Mouse (Mus musculus): ENCODE results near the gene Eepd1.

DNA sequence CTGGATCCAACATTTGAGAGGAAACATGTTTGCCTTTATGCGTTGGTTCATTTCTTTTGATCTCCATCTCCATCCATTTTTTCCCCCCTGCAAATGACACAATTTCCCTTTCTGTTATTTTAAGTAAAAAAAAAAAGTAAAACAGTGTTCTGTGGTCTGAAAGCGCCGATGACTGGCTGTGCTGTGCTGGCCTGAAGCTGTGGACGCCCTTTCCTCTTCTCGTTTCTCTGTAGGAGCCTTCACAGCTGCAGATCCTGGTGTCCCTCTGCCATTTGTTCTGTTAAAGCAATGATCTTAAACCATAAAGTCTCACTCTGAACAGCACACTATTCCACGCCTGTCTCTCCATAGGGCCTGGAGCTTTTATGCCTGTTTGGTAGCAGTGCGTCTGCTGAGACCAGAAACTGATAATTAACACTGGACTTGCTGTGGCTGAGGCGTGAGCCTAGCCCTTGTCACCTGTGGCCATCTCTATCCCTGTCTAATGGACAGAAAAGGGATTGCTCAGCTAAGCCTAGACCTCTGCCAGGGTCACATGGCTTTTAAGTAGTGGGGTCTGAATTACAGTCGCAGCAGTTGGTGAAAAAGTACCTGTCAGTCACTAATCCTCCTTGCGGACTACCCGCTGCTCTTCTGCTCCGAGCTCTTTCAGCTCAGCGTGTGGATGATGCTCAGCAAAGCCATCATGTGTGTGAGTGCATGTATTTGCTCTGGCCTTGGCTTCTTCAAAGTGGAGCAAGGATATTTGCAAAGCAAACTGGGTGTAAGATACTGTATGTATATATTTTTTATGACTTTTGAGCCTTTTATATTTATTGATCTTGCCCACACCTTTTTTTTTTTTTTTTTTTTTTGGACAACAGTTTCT is 9.2 kb downstream of the Eepd1 start:
- TF ChIP-seq CTCF (IDR thresholded peaks at IDR 0.05; ENCODE audit: insufficient read depth, low read length) (no peak), POLR2A (IDR thresholded peaks at IDR 0.05; ENCODE audit: borderline replicate concordance, extremely low read depth, low read depth, low read length) (no peak)
